13 mouse cellular contexts compared by ENCODE assay signal in the genomic region with DNA sequence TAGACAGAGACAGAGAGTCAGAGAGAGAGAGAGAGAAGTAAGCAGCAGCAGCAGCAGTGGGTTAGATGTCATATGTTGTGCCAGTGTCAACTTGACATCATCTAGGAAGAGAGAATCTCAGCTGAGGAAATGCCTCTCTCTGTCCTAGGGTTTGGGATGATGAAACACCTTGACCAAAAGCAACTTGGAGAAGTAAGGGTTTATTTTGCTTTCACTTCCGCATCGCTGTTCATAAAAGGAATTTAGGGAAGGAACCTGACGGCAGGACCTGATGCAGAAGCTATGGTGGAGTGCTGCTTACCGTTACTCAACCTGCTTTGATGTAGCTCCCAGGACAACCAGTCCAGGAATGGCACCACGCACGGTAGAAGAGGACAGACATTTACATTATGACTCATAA.
"Had no signal": no experiment of that assay in that cellular context is flagged by ENCODE, and none has a peak within 500 bp of the region (broad histone marks: within the 10 kb centered on the region; RNA-seq: fewer than 3 reads in every experiment).

No protein-coding gene starts in this region.

- ATAC-seq: intestine, embryonic 15.5 days; liver, postnatal 0 days; midbrain, embryonic 15.5 days had no signal

- DNase-seq: kidney, adult 11 months; kidney, adult 8-10 months; kidney, postnatal 10 days; kidney, postnatal 4 days; left cerebral cortex, postnatal 4 days; liver, postnatal 0 days; lung, postnatal 14 days; right cerebral cortex, adult 18-20 months; right cerebral cortex, postnatal 25 days; thymus, adult 18-20 months; thymus, postnatal 36 days had no signal
